Mouse (Mus musculus) limb, embryonic 13.5 days (tissue): ENCODE data around the gene Nsmf. TPM values are rescaled to one million over a fixed set of nuclear protein-coding genes. Genes with fewer than 3 reads are reported as not detected.

Experiments
- ATAC-seq: fragments of 200-750 bp; cut with Nextera tagmentation; 2 replicates; pipeline ENCODE4 v1.8.0; 2017; ENCODE audit warnings: low read depth, moderate number of reproducible peaks, moderate TSS enrichment; ENCODE audit not compliant: low FRiP score
- H3K27ac ChIP-seq: fragments of 300-500 bp; sonication (generic); 2 replicates; pipeline ENCODE4 v1.5.1; 2015; ENCODE audit warnings: inconsistent platforms, mild to moderate bottlenecking, moderate library complexity
- H3K27me3 ChIP-seq: fragments of 300-500 bp; sonication (generic); 2 replicates; pipeline ENCODE4 v1.6.1; 2015; ENCODE audit warnings: mild to moderate bottlenecking, inconsistent platforms
- H3K36me3 ChIP-seq: fragments of 300-500 bp; sonication (generic); 2 replicates; pipeline ENCODE4 v1.6.1; 2015; ENCODE audit warnings: inconsistent platforms, mild to moderate bottlenecking, moderate library complexity
- H3K4me1 ChIP-seq: fragments of 300-500 bp; sonication (generic); 2 replicates; pipeline ENCODE4 v1.6.1; 2015; ENCODE audit warnings: inconsistent platforms
- H3K4me2 ChIP-seq: fragments of 300-500 bp; sonication (generic); replicated peaks from 2 replicates; pipeline ENCODE4 v1.6.1; 2015; ENCODE audit warnings: inconsistent platforms, mild to moderate bottlenecking, moderate library complexity
- H3K4me3 ChIP-seq: fragments of 300-500 bp; sonication (generic); 2 replicates; pipeline ENCODE4 v1.5.1; 2015; ENCODE audit warnings: moderate library complexity, mild to moderate bottlenecking, inconsistent platforms
- H3K9ac ChIP-seq: fragments of 300-500 bp; sonication (generic); 2 replicates; pipeline ENCODE4 v1.6.1; 2015; ENCODE audit warnings: mild to moderate bottlenecking, inconsistent platforms
- H3K9me3 ChIP-seq: fragments of 300-500 bp; sonication (generic); 2 replicates; pipeline ENCODE4 v1.6.1; 2016; ENCODE audit warnings: inconsistent platforms
- WGBS: fragments of 180-500 bp; shearing (Covaris S2); methylation state at CpG from one replicate; pipeline ENCODE4 v1.1.7; 2015; 5-methylcytosine and 5-hydroxymethylcytosine counted together
- polyA plus RNA-seq: library from polyadenylated mRNA; unstranded; fragments of >200 nt; fragmentation: Nextera tagmentation; extraction: Ambion mirVana; gene quantifications from 2 replicates; pipeline ENCODE4 v1.2.1, GENCODE M21; 2015

Gene Nsmf
- polyA plus RNA-seq, 1 experiment from 2014 or later = 82.9 TPM

DNA sequence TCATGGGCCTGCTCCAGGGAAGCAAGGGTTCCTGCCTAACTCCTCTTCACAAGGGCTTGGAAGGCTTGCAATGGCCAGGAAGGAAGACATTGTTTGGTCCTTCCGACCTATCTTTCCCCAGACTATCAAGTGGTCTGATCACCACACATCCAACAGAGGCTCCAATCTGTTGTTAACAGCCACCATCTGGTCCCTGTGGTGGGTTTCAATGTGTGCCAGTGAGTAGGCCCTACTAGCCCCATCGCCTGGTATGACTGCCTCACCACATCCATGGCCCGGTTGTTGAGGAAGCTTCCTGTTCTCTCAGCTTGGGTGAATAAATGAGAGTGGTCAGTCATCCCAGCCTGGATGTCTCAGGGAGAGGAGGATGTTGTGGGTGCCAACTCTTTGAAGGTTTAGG is 34.5 kb downstream of the Nsmf start:
- ATAC-seq = no peak
- Histone ChIP-seq H3K36me3 (no peaks in the 10 kb centered on the region), H3K9ac (no peak overlapping the region), H3K4me1 (no peaks in the 10 kb centered on the region), H3K9me3 (no peaks in the 10 kb centered on the region), H3K27ac (no peak overlapping the region), H3K4me3 (no peak overlapping the region), H3K27me3 (peaks cover 8% of the 10 kb centered on the region), H3K4me2 (no peak overlapping the region)
- WGBS = 83% methylated on average over 3 of the region's 3 CpGs

DNA sequence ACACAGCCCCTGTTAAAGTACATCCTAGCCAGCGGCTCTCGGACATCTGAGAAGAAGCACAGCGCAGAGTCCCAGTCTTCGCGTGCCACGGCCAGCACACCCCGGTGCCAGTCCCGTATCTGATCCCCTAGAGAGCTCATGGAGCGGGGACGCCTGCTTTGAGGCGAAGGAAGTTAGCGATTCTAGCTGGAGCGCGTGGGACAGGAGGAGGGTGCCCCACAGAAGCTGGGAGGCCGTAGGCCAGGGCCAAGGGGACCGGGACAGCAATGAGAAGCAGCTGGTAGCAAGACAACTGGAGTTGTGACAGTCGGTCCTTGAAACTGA is 40.6 kb downstream of the Nsmf start:
- Histone ChIP-seq H3K9me3 (no peaks in the 10 kb centered on the region), H3K4me3 (peak overlapping the region; percentile 11), H3K36me3 (no peaks in the 10 kb centered on the region), H3K27me3 (peaks cover 42% of the 10 kb centered on the region), H3K9ac (peak overlapping the region; percentile 19; the same call in 1 of the 2 replicates), H3K4me1 (peaks cover 7% of the 10 kb centered on the region; the same call in 1 of the 2 replicates), H3K27ac (no peak overlapping the region), H3K4me2 (peak overlapping the region; percentile 43)
- WGBS = 35% methylated on average over 17 of the region's 17 CpGs
- no peak for ATAC-seq

DNA sequence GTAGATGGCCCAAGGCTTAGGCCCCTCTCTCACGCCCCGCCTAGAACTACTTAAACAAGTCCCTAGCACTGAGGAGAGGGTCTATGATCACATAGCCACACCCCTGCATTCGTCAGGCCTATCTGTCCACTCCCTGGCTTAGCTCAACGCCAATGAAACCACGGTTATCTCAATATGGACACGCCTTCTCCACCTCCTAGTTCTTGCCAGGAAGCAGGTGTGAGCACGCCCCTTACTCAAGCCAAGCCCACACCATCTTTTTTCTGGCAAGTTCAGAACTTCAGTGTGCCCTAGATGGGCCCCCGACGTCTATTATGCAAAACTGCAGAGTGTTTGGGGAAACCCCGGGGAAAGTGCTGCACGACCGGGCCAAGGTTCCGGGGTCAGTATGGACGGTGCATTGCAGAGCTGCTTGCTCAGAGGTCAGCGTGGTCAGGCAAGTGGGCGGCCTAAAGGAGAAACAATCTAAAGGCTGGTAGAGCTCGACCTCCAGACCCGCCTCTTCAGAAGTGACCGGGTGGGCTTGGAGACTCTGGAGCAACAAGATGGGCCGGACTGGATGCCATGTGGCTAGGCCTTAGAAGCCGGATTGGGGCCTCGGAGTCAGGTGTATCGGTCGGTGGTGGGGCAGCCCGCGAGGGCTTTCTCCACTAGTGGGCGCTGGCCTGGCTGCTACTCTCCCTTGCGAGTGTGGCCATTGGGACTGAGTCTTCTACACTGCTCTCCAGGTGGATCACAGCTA is 41.1 kb downstream of the Nsmf start, which contains the start of gene Noxa1:
TSS of gene Noxa1 (minus strand) at position 41 of the 742 bp plus-strand sequence.
- H3K4me3 ChIP-seq = peak within 1 kb of the TSS; percentile 11
- no peak within 1 kb of the TSS for H3K27ac ChIP-seq
- WGBS = 46% methylated on average over 28 of the region's 28 CpGs
- H3K4me1 ChIP-seq = peaks cover 7% of the 10 kb centered on the region; the same call in 1 of the 2 replicates
- H3K36me3 ChIP-seq = no peaks in the 10 kb centered on the region
- H3K4me2 ChIP-seq = peak within 1 kb of the TSS; percentile 43
- H3K9me3 ChIP-seq = no peaks in the 10 kb centered on the region
- peak; percentile 71; the same call in 1 of the 2 replicates for ATAC-seq
- peak within 1 kb of the TSS; percentile 19; the same call in 1 of the 2 replicates for H3K9ac ChIP-seq
- H3K27me3 ChIP-seq = peaks cover 42% of the 10 kb centered on the region

DNA sequence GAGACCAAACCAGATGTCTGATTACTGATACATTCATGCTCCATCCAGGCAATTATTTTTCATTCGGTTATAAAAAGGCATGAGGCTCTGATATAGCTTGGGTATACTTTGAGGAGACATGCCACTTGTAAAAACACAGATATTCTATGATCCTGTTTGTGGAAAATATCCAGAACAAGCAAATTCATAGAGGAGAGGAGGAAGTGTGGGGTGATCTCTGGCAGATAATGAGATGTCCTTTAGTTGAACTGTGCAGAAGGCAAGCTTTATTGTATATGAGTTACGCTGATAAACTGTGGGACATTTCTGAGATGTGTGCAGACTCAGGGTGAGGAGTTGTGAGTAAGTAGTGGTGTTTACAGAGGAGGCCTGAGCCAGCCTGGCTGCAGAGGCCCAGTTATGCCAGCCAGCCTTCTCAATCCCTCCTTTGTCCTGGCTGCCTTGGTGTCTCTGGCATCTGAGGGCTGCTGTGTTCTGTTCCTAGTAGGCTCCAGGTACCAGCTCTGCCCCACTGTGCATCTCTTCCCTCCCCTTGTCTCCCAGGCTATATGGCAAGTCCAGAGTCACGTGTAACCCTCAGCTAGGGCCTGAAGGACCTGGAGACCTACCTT is 44.0 kb downstream of the Nsmf start:
- Histone ChIP-seq H3K4me2 (no peak overlapping the region), H3K9ac (no peak overlapping the region), H3K27ac (no peak overlapping the region), H3K36me3 (no peaks in the 10 kb centered on the region), H3K27me3 (peaks cover 40% of the 10 kb centered on the region), H3K4me1 (peaks cover 7% of the 10 kb centered on the region; the same call in 1 of the 2 replicates), H3K4me3 (no peak overlapping the region), H3K9me3 (no peaks in the 10 kb centered on the region)
- WGBS = 77% methylated on average over 3 of the region's 3 CpGs
- no peak for ATAC-seq

DNA sequence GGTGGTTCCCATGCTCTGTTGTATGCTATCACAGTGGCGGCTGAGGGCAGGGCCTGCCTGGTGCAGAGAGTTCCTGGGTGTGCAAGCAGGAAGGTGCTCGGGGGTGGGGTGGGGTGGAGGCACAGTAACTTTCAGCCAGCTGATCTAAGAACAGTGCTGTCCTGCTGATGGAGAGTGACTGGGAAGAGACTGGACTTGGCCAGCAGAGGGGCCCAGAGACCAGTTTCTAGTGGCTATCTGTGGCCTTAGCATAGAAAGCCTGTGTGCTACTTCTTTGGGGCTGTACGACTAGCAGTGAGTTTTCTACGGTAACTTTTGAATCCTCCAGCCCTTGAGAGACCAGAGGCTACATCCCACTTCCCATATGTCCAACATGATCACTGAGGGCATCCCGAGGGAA is 44.8 kb downstream of the Nsmf start:
- no peak overlapping the region for H3K27ac ChIP-seq
- no peak; the same call in 1 of the 2 replicates for ATAC-seq
- peaks cover 33% of the 10 kb centered on the region for H3K27me3 ChIP-seq
- H3K9me3 ChIP-seq = no peaks in the 10 kb centered on the region
- peaks cover 7% of the 10 kb centered on the region; the same call in 1 of the 2 replicates for H3K4me1 ChIP-seq
- H3K4me2 ChIP-seq = no peak overlapping the region
- no peaks in the 10 kb centered on the region for H3K36me3 ChIP-seq
- no peak overlapping the region for H3K9ac ChIP-seq
- no peak overlapping the region for H3K4me3 ChIP-seq
- WGBS = 57% methylated on average over 5 of the region's 5 CpGs

DNA sequence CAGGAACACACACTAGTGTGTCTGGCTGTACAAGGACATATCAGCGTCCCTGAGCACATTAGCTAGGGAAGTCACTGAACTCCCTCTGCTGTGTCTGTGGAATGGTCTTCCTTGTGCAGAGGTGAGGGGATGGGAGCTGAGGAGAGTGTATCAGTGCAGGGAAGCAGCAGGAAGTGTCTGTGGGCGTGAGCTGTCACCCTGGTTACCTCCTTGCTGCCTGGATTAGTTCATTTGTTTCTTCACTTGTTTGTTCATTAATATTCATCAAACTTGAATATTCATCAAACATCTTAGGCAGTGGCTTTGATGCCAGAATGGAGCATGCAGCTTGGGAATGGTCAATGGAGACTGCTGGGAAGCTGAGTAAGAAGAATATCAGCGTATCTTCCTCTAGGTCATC is 45.5 kb downstream of the Nsmf start:
- Histone ChIP-seq H3K27ac (no peak overlapping the region), H3K36me3 (no peaks in the 10 kb centered on the region), H3K9ac (no peak overlapping the region), H3K4me2 (no peak overlapping the region), H3K9me3 (no peaks in the 10 kb centered on the region), H3K4me1 (peaks cover 6% of the 10 kb centered on the region; the same call in 1 of the 2 replicates), H3K4me3 (no peak overlapping the region), H3K27me3 (peaks cover 26% of the 10 kb centered on the region)
- ATAC-seq = no peak
- WGBS = 74% methylated on average over 3 of the region's 3 CpGs

DNA sequence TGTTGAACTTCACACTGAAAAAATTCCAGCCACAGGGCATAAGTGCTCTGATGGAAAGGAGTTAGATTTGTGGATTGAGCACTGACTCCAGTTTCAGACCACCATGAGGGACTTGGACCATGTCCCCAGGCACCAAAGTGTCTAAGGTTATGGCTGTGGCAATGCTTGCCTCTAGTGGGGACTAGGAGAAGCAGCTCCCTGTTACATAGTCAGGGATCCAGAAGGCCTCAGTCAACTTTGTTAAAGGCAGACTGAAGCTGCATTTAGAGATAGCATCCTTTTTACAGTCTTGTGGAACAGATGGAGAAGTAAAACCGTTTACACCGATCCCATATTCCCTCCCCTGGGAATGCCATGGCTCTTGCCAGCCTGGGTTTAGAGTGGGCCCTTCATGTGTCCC is 50.0 kb downstream of the Nsmf start:
- no peak overlapping the region for H3K9ac ChIP-seq
- no peak overlapping the region for H3K27ac ChIP-seq
- H3K4me3 ChIP-seq = no peak overlapping the region
- ATAC-seq = no peak
- no peaks in the 10 kb centered on the region for H3K4me1 ChIP-seq
- no peaks in the 10 kb centered on the region for H3K9me3 ChIP-seq
- no peaks in the 10 kb centered on the region for H3K36me3 ChIP-seq
- whole genome bisulfite sequencing = 83% methylated on average over 2 of the region's 2 CpGs
- 0 out of 2 replicates have a peak, but pooled peaks cover 3% of the 10 kb centered on the region for H3K27me3 ChIP-seq
- H3K4me2 ChIP-seq = no peak overlapping the region

DNA sequence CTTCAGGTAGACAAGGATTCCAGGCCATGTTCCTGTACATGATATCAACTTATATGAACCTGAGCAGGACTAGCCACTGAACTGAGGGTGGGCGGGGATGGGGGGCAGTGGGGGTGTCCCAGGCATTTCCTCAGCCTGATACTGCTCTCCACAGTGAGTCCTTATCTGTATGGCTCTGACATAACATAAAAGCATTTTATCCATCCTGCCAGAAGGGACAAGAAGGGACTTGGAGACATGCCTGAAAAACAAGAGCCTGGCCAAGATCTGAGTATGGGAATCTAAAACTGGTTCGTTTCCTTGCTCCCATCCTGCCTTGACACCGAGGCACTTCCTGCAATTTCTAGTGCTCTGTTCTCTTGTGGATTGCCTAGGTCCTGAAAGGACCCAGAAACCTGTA is 51.9 kb downstream of the Nsmf start:
- H3K4me3 ChIP-seq = no peak overlapping the region
- H3K36me3 ChIP-seq = no peaks in the 10 kb centered on the region
- H3K4me1 ChIP-seq = no peaks in the 10 kb centered on the region
- no peak overlapping the region for H3K27ac ChIP-seq
- H3K27me3 ChIP-seq = 0 out of 2 replicates have a peak, but pooled peaks cover 3% of the 10 kb centered on the region
- no peak overlapping the region for H3K4me2 ChIP-seq
- no peaks in the 10 kb centered on the region for H3K9me3 ChIP-seq
- ATAC-seq = no peak
- H3K9ac ChIP-seq = no peak overlapping the region
- 70% methylated on average over 3 of the region's 3 CpGs for WGBS

DNA sequence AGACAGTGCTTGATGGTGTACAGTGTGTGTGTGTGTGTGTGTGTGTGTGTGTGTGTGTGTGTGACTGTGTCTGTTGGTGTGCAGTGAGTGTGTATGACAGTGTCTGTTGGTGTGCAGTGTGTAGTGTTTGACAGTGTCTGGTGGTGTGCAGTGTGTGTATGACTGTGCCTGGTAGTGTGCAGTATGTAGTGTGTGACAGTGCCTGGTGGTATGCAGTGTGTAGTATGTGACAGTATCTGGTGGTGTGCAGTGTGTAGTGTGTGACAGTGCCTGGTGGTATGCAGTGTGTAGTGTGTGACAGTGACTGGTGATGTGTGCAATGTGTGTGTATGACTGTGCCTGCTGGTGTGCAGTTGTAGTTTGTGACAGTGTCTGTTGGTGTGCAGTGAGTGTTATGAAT is 55.3 kb downstream of the Nsmf start:
- H3K9ac ChIP-seq = no peak overlapping the region
- no peak for ATAC-seq

DNA sequence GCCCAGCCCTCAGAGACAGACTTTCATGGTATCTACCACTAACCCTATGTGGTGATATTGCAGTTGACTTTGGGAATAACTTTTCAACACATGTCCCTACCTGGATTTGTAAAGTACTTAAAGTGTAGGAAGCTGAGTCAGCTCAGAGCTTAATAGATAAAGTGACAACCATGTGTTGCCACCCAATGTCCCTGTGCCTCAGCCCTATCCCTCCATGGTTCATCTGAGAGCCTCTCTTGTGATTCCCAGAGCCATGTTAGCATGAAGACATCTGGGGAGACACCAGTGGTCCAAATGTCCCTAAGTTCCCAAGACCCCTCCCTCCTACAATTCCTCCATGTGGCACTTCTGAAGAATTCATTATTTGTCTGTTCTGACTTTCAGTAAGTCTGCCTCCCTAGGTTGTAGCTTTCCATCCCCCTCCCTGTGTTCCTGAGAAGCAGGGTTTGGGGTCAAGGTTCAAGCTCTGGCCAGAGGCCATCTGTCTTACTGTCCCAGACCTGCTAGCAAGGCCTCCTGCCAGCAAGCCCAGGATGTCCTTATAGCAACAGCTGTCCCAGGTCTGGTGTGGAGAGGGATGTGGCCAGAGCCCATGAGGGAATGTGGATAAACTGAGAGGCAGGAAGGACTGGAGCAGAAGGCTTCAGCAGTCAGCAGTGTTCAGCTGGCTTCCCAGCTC is 56.5 kb downstream of the Nsmf start:
- Histone ChIP-seq H3K27ac (no peak overlapping the region), H3K4me3 (no peak overlapping the region), H3K27me3 (no peaks in the 10 kb centered on the region), H3K36me3 (no peaks in the 10 kb centered on the region), H3K4me2 (no peak overlapping the region), H3K4me1 (no peaks in the 10 kb centered on the region), H3K9me3 (no peaks in the 10 kb centered on the region), H3K9ac (no peak overlapping the region; the same call in 1 of the 2 replicates)
- no peak for ATAC-seq

More for the DNA sequence above, 55.3 kb downstream of the Nsmf start:
- Histone ChIP-seq H3K4me2 (no peak overlapping the region), H3K27ac (no peak overlapping the region), H3K4me1 (no peaks in the 10 kb centered on the region), H3K9me3 (no peaks in the 10 kb centered on the region), H3K4me3 (no peak overlapping the region), H3K27me3 (no peaks in the 10 kb centered on the region), H3K36me3 (no peaks in the 10 kb centered on the region)

DNA sequence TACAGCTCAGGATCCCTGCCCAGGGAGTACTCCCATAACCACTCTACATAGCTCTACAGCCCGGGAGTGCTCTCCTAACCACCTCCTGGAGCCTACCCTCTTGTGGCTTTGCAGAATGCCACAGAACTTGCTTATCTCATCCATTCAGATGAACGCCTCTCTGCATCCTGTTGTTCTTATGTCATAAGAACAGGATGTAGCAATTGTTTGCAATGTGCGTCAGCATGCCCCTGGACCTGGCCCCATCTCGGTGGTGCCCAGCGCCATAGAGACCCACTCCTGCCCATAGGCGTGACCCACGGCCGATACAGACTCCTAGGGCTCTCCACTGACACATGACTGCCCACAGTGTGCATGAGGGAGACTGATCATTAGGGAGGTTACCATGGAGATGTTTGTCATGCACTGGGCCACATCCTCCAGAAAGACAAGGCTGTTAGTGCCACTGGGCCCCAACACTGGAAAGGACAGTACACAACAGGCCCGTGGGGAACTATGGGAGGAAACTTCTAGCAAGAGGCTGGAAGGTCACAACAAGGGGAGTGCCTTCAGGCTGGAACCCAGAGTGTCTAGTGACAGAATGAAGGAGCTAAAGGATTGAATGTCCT is 57.1 kb downstream of the Nsmf start:
- no peaks in the 10 kb centered on the region for H3K27me3 ChIP-seq
- H3K27ac ChIP-seq = no peak overlapping the region
- no peak overlapping the region for H3K4me2 ChIP-seq
- no peak overlapping the region; the same call in 1 of the 2 replicates for H3K9ac ChIP-seq
- WGBS = 71% methylated on average over 9 of the region's 9 CpGs
- H3K4me1 ChIP-seq = no peaks in the 10 kb centered on the region
- H3K36me3 ChIP-seq = no peaks in the 10 kb centered on the region
- no peak overlapping the region for H3K4me3 ChIP-seq
- no peaks in the 10 kb centered on the region for H3K9me3 ChIP-seq
- ATAC-seq = no peak
